Mouse (Mus musculus) Muller cell, postnatal 12 days (primary cell): ENCODE data around the gene Sirpb1c.
"Not testable (repeated sequence)": the region's sequence is repeated elsewhere in the genome, so short reads cannot be mapped to it uniquely, and the experiment has no call there.

ENCODE experiments used
- DNase-seq: peaks from one replicate; pipeline ENCODE4 v3.0.0-alpha.2; 2015; ENCODE audit errors: inconsistent ontology term

Sirpb1c gene

DNA sequence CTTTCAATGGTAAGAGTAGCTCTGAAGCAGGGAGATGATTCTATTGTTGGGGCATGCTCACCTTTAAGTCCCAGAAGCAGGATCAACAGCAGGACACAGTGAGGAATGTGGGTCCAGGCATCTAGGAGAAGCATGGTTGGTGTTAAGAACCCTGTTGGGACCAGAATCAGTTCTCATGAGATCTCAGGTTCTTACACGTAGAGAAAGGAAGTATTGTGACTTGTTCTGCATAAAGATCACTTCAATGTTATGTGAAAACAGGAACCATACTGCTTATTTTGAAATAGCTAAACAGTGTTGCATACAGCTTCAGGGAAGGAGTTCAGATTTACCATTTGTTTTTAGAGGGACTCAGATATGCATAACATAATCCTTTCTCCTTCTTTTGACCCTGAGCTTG lies at the start of gene Sirpb1c:
Gene Sirpb1c, minus strand, starts transcription at position 249 of the 400 bp plus-strand sequence.
- DNase-seq = not testable (repeated sequence)

- DNase-seq = no peak
These were observed 38.1 kb upstream of the Sirpb1c start for GRCm38 (mm10) chr3:15886380-15886779.

DNA sequence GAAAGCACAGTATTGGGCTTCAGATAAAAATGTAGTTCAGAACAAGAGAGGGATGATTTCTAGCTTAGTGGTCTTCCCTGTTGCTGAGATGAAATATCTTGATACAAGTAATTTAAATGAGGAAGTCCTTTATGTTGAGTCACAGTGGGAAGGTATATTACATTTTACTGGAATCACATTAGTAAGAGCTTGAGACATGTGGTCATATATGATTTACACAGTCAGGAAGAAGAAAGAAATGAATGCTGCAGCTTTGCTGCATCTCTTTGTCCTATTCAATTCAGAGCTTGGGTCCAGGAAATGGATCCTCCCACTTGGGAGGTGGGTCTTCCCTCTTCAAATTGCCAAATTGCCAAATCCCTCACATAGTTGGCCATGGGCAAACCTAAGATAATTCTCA lies 7.4 kb upstream of the Sirpb1c start:
- not testable (repeated sequence) for DNase-seq

DNA sequence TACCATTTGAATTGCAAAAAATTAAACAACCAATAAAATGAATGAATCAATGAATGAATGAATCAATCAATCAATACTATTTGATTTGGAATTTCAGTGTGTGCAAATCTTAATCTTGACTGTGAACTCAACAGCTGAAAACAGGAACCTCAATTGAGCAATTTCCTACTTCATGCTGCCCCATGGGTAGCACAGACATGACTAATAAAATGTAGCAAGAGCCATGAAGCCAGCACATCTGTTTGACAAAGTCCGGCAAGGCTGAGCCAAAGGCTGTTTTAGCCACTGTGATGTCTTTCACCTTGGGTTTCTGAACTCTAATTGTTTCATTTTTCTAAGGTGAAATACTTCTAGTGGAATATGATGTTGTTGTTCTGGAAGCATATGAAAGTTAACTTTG lies 1.6 kb upstream of the Sirpb1c start:
- no peak for DNase-seq

DNA sequence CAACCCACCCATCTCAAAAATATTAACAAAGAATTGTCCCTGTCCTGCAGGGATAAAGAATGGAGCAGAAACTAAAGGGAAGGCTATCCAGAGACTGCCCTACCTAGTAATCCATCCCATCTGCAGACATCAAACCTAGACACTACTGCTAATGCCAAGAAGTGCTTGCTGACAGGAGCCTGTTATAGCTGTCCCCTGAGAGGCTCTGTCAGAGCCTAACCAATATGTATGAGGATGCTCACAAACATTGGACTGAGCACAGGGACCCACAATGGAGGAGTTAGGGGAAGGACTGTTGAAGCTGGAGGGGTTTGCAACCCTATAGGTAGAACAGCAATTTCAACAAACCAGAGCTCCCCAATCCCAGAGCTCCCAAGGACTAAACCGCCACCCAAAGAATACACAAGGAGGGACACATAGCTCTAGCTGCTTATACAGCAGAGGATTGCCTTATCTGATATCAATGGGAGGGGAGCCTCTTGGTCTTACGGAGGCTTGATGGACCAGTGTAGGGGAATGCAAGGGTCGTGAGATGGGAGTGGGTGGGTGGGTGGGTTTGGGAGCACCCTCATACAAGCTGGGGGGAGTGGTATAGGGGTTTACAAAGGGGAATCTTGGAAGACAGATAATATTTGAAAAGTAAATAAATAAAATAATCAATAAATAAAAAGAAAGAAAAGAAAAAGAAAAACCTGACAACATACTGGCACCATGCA lies 838 bp downstream of the Sirpb1c start:
- no peak for DNase-seq

GRCm38 (mm10) chr3:15773642-15774041 lies 74.7 kb downstream of the Sirpb1c start:
- DNase-seq = not testable (repeated sequence)
